Mouse (Mus musculus) ES-E14 (cell line): ENCODE measurements at regions not wholly inside any gene's neighbourhood (a gene's known extent, or its start where the extent isn't known, plus 50 kb on each side); places are given as distances from the start of the nearest gene placed in this dataset.

Source experiments
- CHD2 ChIP-seq: IDR thresholded peaks from 2 replicates; pipeline ENCODE4 v1.6.1; 2014; ENCODE audit warnings: mild to moderate bottlenecking, low read depth, low read length, inconsistent platforms
- MAFK ChIP-seq: IDR thresholded peaks from 2 replicates; pipeline ENCODE4 v1.6.1; 2014; ENCODE audit warnings: mild to moderate bottlenecking, low read depth, low read length, inconsistent platforms; ENCODE audit not compliant: insufficient read depth

DNA sequence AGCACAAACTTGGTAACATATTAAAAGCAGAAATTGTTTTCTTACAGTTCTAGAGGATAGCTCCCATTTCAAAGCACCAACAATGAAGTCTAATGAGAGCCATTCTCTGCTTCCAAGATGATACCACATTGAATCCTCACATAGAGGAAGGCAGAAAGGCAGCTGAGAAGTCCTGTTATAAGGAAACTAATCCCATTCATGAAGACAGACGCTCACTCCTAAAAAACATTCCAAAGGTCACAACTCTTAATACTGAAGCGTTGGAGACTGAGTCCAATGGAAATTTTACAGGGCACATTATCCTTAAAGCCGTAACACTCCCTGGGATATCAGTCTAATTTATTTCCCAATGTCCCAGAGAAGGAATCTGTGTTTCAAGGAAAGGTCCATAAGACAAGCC, 75.4 kb upstream of the Trabd2b start:
- no peak for TF ChIP-seq MAFK
- TF ChIP-seq CHD2: no peak
